Mouse (Mus musculus): ENCODE data around the gene Immp2l.

- TF ChIP-seq CTCF (IDR thresholded peaks at IDR 0.05; ENCODE audit: low read depth, low read length) = no peak
- TF ChIP-seq POLR2A (IDR thresholded peaks at IDR 0.05; ENCODE audit: extremely low read depth, insufficient read depth, low read length) = no peak
These were observed 856.9 kb downstream of the Immp2l start for GRCm38 (mm10) chr12:41880833-41881232.

All from liver, adult 2 months (tissue).